Mouse (Mus musculus) embryonic facial prominence, embryonic 14.5 days (tissue): ENCODE measurements at regions not wholly inside any gene's neighbourhood (a gene's known extent, or its start where the extent isn't known, plus 50 kb on each side); places are given as distances from the start of the nearest gene placed in this dataset.
A peak's percentile ranks its signal among the peaks of the same experiment; 100 is the strongest.

ENCODE experiments used
- ATAC-seq: fragments of 200-750 bp; cut with Nextera tagmentation; 2 replicates; pipeline ENCODE4 v1.8.0; 2017; ENCODE audit warnings: low read depth, moderate number of reproducible peaks, moderate TSS enrichment
- DNase-seq: peaks from one replicate; pipeline ENCODE4 v3.0.0-alpha.2; 2015; ENCODE audit warnings: low spot score
- H3K27ac ChIP-seq: fragments of 300-500 bp; sonication (generic); replicated peaks from 2 replicates; pipeline ENCODE4 v1.5.1; 2014; ENCODE audit warnings: low read depth, mild to moderate bottlenecking, low read length, moderate library complexity
- H3K27me3 ChIP-seq: fragments of 300-500 bp; sonication (generic); replicated peaks from 2 replicates; pipeline ENCODE4 v1.6.1; 2014; ENCODE audit warnings: low read length; ENCODE audit not compliant: control insufficient read depth, insufficient read depth
- H3K36me3 ChIP-seq: fragments of 300-500 bp; sonication (generic); 2 replicates; pipeline ENCODE4 v1.6.1; 2014; ENCODE audit warnings: low read length, mixed read lengths; ENCODE audit not compliant: control insufficient read depth, insufficient read depth
- H3K4me1 ChIP-seq: fragments of 300-500 bp; sonication (generic); 2 replicates; pipeline ENCODE4 v1.6.1; 2014; ENCODE audit warnings: antibody characterized with exemption, low read length; ENCODE audit not compliant: control insufficient read depth, insufficient read depth
- H3K4me2 ChIP-seq: fragments of 300-500 bp; sonication (generic); 2 replicates; pipeline ENCODE4 v1.6.1; 2014; ENCODE audit warnings: low read depth, mild to moderate bottlenecking, low read length, moderate library complexity, mixed read lengths
- H3K4me3 ChIP-seq: fragments of 300-500 bp; sonication (generic); 2 replicates; pipeline ENCODE4 v1.5.1; 2014; ENCODE audit warnings: low read depth, mild to moderate bottlenecking, low read length
- H3K9ac ChIP-seq: fragments of 300-500 bp; sonication (generic); 2 replicates; pipeline ENCODE4 v1.6.1; 2014; ENCODE audit warnings: low read depth, mild to moderate bottlenecking, low read length, moderate library complexity, mixed read lengths
- H3K9me3 ChIP-seq: fragments of 300-500 bp; sonication (generic); 2 replicates; pipeline ENCODE4 v1.6.1; 2016; ENCODE audit warnings: low read length; ENCODE audit not compliant: control insufficient read depth
- WGBS: fragments of 180-500 bp; shearing (Covaris S2); extraction: QIAGEN DNeasy Blood & Tissue Kit; methylation state at CpG from one replicate; pipeline ENCODE4 v1.1.7; 2014; 5-methylcytosine and 5-hydroxymethylcytosine counted together

GRCm38 (mm10) chr16:73120568-73120967, 812.5 kb downstream of the Robo1 start:
- DNase-seq (no peak), ATAC-seq (no peak)
- no peaks in the 10 kb centered on the region for H3K36me3 ChIP-seq
- H3K4me3 ChIP-seq, result no peak overlapping the region
- H3K27me3 ChIP-seq, result no peaks in the 10 kb centered on the region
- H3K4me2 ChIP-seq, result no peak overlapping the region
- no peak overlapping the region for H3K27ac ChIP-seq
- no peaks in the 10 kb centered on the region for H3K4me1 ChIP-seq
- no peaks in the 10 kb centered on the region for H3K9me3 ChIP-seq
- no peak overlapping the region for H3K9ac ChIP-seq

- no peaks in the 10 kb centered on the region for H3K27me3 ChIP-seq
- WGBS, result 74% methylated on average over 2 of the region's 2 CpGs
- H3K27ac ChIP-seq, result no peak overlapping the region
- H3K4me3 ChIP-seq, result no peak overlapping the region
- DNase-seq (no peak), ATAC-seq (no peak)
- no peak overlapping the region for H3K4me2 ChIP-seq
- H3K9ac ChIP-seq, result no peak overlapping the region
- H3K9me3 ChIP-seq, result no peaks in the 10 kb centered on the region
- H3K36me3 ChIP-seq, result no peaks in the 10 kb centered on the region
- H3K4me1 ChIP-seq, result no peaks in the 10 kb centered on the region
Measured at GRCm38 (mm10) chr16:73117338-73117737, 809.2 kb downstream of the Robo1 start.

GRCm38 (mm10) chr16:73108021-73108452, 799.9 kb downstream of the Robo1 start:
- H3K4me3 ChIP-seq, result no peak overlapping the region
- no peak overlapping the region for H3K4me2 ChIP-seq
- DNase-seq (no peak), ATAC-seq (no peak)
- 74% methylated on average over 7 of the region's 7 CpGs for WGBS
- H3K9ac ChIP-seq, result no peak overlapping the region
- no peaks in the 10 kb centered on the region for H3K36me3 ChIP-seq
- H3K27me3 ChIP-seq, result no peaks in the 10 kb centered on the region
- no peak overlapping the region for H3K27ac ChIP-seq
- 0 out of 2 replicates have a peak, but pooled peaks cover 3% of the 10 kb centered on the region for H3K4me1 ChIP-seq
- H3K9me3 ChIP-seq, result no peaks in the 10 kb centered on the region

GRCm38 (mm10) chr16:73107608-73108007, 799.5 kb downstream of the Robo1 start:
- no peaks in the 10 kb centered on the region for H3K27me3 ChIP-seq
- H3K9ac ChIP-seq, result no peak overlapping the region
- 82% methylated on average over 9 of the region's 9 CpGs for WGBS
- H3K27ac ChIP-seq, result no peak overlapping the region
- no peaks in the 10 kb centered on the region for H3K36me3 ChIP-seq
- H3K4me2 ChIP-seq, result no peak overlapping the region
- DNase-seq, result no peak
- no peaks in the 10 kb centered on the region for H3K9me3 ChIP-seq
- no peak overlapping the region for H3K4me3 ChIP-seq
- ATAC-seq, result no peak
- H3K4me1 ChIP-seq, result 0 out of 2 replicates have a peak, but pooled peaks cover 3% of the 10 kb centered on the region

DNA sequence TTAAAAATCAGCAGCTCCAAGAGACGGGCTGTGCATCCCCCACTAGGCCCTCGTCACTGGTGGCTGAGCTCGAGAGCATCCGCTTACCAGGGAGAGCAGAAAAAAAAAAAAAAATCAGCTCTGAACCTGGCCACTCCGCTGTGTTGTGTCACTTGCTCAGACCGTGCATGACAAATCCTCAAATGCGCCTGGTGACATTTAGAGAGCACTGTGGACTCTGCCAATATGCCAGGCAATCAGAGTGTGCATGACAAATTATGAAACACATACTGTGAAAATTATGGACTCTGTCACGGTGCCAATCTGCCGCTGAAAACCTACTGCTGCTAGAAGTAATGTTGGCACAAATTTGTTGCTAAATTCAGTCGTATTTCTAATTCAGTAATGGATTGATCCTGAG, 797.4 kb downstream of the Robo1 start:
- Histone ChIP-seq H3K4me2 (no peak overlapping the region), H3K36me3 (no peaks in the 10 kb centered on the region), H3K9ac (no peak overlapping the region), H3K27ac (no peak overlapping the region), H3K9me3 (no peaks in the 10 kb centered on the region), H3K4me1 (peaks cover 6% of the 10 kb centered on the region), H3K4me3 (no peak overlapping the region), H3K27me3 (no peaks in the 10 kb centered on the region)
- WGBS, result 51% methylated on average over 10 of the region's 10 CpGs
- peak; percentile 82 for ATAC-seq
- peak; percentile 78 for DNase-seq

DNA sequence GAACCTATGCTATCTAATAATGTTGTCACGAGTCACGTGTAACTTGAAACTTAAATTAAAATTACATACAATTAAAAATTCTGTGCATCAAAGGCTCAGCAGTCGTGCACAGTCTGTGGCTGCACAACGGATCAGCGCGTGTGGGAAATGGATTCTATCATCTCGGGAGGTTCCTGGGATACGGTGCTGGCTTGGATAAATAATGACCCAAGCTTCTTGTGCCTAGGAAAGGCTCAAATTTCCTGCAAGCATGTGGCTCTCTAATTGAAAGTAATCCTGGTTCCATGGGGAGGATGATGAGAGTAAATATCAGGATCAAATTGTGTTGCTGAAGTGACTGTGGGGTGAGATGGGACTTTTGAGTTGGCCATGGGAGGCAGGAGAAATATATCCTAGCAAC, 792.2 kb downstream of the Robo1 start:
- Histone ChIP-seq H3K9ac (no peak overlapping the region), H3K36me3 (no peaks in the 10 kb centered on the region), H3K4me2 (no peak overlapping the region), H3K27me3 (no peaks in the 10 kb centered on the region), H3K4me1 (peaks cover 22% of the 10 kb centered on the region), H3K9me3 (no peaks in the 10 kb centered on the region), H3K4me3 (no peak overlapping the region), H3K27ac (no peak overlapping the region)
- WGBS, result 43% methylated on average over 8 of the region's 8 CpGs
- DNase-seq (no peak), ATAC-seq (peak; percentile 62)

DNA sequence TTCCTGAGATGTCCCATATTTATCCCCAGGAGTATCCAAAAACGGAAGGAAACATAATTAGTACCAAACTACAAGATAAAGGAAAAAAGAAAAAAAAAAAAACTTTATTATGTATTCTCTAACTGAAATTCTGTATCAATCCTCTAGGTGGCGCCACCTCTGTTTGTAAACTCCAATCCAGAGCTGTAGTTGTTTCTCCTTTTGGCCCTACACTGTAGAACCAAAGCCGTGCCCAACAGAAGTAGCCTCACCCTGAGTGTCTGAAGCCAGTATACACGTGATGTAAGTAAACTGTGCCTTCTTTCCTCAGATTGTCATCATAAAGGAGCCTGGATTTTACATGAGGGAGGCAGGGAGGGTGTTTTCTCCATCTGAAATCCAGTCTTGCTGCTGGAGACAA, 790.7 kb downstream of the Robo1 start:
- Histone ChIP-seq H3K9ac (no peak overlapping the region), H3K4me2 (no peak overlapping the region), H3K36me3 (no peaks in the 10 kb centered on the region), H3K4me3 (no peak overlapping the region), H3K4me1 (peaks cover 19% of the 10 kb centered on the region), H3K27me3 (no peaks in the 10 kb centered on the region), H3K27ac (no peak overlapping the region), H3K9me3 (no peaks in the 10 kb centered on the region)
- WGBS, result 17% methylated on average over 4 of the region's 4 CpGs
- ATAC-seq (0 out of 2 replicates have a peak, but pooled peaks have one; percentile 55), DNase-seq (peak; percentile 80)

DNA sequence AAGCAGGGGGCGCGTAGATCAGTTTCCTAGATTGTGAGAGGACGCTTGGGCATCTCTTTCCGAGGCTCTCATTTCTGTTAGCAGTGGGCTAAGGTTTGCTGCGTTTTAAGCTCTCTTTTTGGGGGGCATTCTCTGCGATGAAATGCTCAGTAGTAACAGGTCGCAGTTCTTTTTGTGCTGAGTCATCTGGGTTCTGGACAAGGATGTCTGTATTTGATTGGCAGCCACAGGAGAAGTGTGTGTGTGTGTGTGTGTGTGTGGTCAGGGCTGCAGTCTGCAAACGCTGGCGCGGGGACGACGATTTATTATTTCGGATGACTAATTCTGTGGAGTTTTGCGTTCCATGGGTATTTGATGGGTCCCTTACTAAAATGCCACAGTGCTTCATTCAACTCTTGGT, 789.1 kb downstream of the Robo1 start:
- Histone ChIP-seq H3K4me1 (peaks cover 19% of the 10 kb centered on the region), H3K4me2 (peak overlapping the region; percentile 39), H3K27me3 (no peaks in the 10 kb centered on the region), H3K9me3 (no peaks in the 10 kb centered on the region), H3K9ac (no peak overlapping the region), H3K36me3 (no peaks in the 10 kb centered on the region), H3K4me3 (no peak overlapping the region), H3K27ac (no peak overlapping the region)
- DNase-seq (no peak), ATAC-seq (no peak)
- 19% methylated on average over 14 of the region's 14 CpGs for WGBS

- H3K9ac ChIP-seq, result no peak overlapping the region
- ATAC-seq (no peak), DNase-seq (no peak)
- H3K4me3 ChIP-seq, result no peak overlapping the region
- H3K4me2 ChIP-seq, result peak overlapping the region; percentile 39
- H3K4me1 ChIP-seq, result peaks cover 19% of the 10 kb centered on the region
- no peaks in the 10 kb centered on the region for H3K9me3 ChIP-seq
- H3K36me3 ChIP-seq, result no peaks in the 10 kb centered on the region
- WGBS, result 12% methylated on average over 8 of the region's 8 CpGs
- no peak overlapping the region for H3K27ac ChIP-seq
- H3K27me3 ChIP-seq, result no peaks in the 10 kb centered on the region
Measured at GRCm38 (mm10) chr16:73096091-73097083, 788.3 kb downstream of the Robo1 start.
